Mouse (Mus musculus) neural tube, embryonic 13.5 days (tissue): ENCODE data around the gene Spats2. TPM values are rescaled to one million over a fixed set of nuclear protein-coding genes. Genes with fewer than 3 reads are reported as not detected.

Source experiments
- ATAC-seq: fragments of 200-750 bp; cut with Nextera tagmentation; 2 replicates; pipeline ENCODE4 v1.8.0; 2017; ENCODE audit warnings: low read depth, mild to moderate bottlenecking, moderate TSS enrichment, moderate library complexity
- H3K27ac ChIP-seq: fragments of 300-500 bp; sonication (generic); replicated peaks from 2 replicates; pipeline ENCODE4 v1.5.1; 2015; ENCODE audit warnings: moderate library complexity, mild to moderate bottlenecking, inconsistent platforms
- H3K27me3 ChIP-seq: fragments of 300-500 bp; sonication (generic); 2 replicates; pipeline ENCODE4 v1.6.1; 2015; ENCODE audit warnings: mild to moderate bottlenecking, inconsistent platforms
- H3K36me3 ChIP-seq: fragments of 300-500 bp; sonication (generic); 2 replicates; pipeline ENCODE4 v1.6.1; 2015; ENCODE audit warnings: mild to moderate bottlenecking, inconsistent platforms
- H3K4me1 ChIP-seq: fragments of 300-500 bp; sonication (generic); replicated peaks from 2 replicates; pipeline ENCODE4 v1.6.1; 2015; ENCODE audit warnings: inconsistent platforms
- H3K4me2 ChIP-seq: fragments of 300-500 bp; sonication (generic); 2 replicates; pipeline ENCODE4 v1.6.1; 2015; ENCODE audit warnings: inconsistent platforms, mild to moderate bottlenecking, moderate library complexity
- H3K4me3 ChIP-seq: fragments of 300-500 bp; sonication (generic); 2 replicates; pipeline ENCODE4 v1.5.1; 2015; ENCODE audit warnings: mild to moderate bottlenecking, inconsistent platforms
- H3K9ac ChIP-seq: fragments of 300-500 bp; sonication (generic); 2 replicates; pipeline ENCODE4 v1.6.1; 2015; ENCODE audit warnings: moderate library complexity, mild to moderate bottlenecking, inconsistent platforms
- H3K9me3 ChIP-seq: fragments of 300-500 bp; sonication (generic); 2 replicates; pipeline ENCODE4 v1.6.1; 2016; ENCODE audit warnings: inconsistent platforms
- WGBS: fragments of 180-500 bp; shearing (Covaris S2); methylation state at CpG from one replicate; pipeline ENCODE4 v1.1.7; 2015; 5-methylcytosine and 5-hydroxymethylcytosine counted together
- polyA plus RNA-seq: library from polyadenylated mRNA; unstranded; fragments of >200 nt; fragmentation: Nextera tagmentation; extraction: Ambion mirVana; gene quantifications from 2 replicates; pipeline ENCODE4 v1.2.1, GENCODE M21; 2015

Spats2 gene
- polyA plus RNA-seq, 1 experiment from 2014 or later = 44.4 TPM

DNA sequence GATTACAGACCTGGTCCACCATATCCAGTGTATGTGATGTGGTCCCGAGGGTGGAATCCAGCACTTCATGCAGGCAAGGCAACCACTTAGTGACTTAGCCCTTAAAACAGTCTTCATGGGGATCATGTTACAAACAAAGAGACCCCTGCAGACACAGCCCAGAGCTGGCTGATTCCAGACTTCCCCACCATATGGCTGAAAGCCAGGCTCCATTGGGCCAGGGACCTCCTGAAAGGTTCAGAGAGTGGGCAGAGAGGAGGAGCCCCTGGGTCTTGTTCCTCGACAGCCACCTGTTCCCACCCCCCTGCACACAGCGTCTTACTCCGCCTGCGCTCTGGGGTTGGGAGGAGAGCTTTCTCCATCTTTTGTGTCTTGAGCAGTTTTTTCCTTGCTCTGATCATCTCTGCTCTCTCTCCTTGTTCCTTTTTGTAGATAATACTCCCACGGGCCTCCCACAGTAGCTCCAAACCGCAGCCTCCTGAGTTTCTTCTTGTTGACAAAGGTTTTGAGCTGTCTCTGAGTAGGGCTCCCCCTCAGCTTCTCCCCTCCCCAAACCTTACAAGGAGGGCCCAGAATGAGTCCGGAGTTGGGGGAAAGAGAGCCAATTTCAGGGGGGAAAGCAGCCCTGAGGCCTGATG is 95.7 kb downstream of the Spats2 start:
- ATAC-seq = no peak
- no peaks in the 10 kb centered on the region for H3K36me3 ChIP-seq
- no peaks in the 10 kb centered on the region for H3K9me3 ChIP-seq
- WGBS = 7% methylated on average over 8 of the region's 8 CpGs
- no peak overlapping the region for H3K27ac ChIP-seq
- peaks cover 74% of the 10 kb centered on the region for H3K27me3 ChIP-seq
- no peak overlapping the region for H3K9ac ChIP-seq
- no peak overlapping the region for H3K4me2 ChIP-seq
- no peak overlapping the region for H3K4me3 ChIP-seq
- H3K4me1 ChIP-seq = peaks cover 36% of the 10 kb centered on the region

GRCm38 (mm10) chr15:99222794-99223584 is 97.3 kb downstream of the Spats2 start:
- WGBS = 5% methylated on average over 18 of the region's 18 CpGs
- no peak for ATAC-seq
- H3K27me3 ChIP-seq = peaks cover 89% of the 10 kb centered on the region
- H3K4me3 ChIP-seq = peak overlapping the region; percentile 40
- H3K9me3 ChIP-seq = no peaks in the 10 kb centered on the region
- H3K4me1 ChIP-seq = peaks cover 36% of the 10 kb centered on the region
- H3K27ac ChIP-seq = no peak overlapping the region
- peak overlapping the region; percentile 45 for H3K9ac ChIP-seq
- no peaks in the 10 kb centered on the region for H3K36me3 ChIP-seq
- H3K4me2 ChIP-seq = peak overlapping the region; percentile 56

DNA sequence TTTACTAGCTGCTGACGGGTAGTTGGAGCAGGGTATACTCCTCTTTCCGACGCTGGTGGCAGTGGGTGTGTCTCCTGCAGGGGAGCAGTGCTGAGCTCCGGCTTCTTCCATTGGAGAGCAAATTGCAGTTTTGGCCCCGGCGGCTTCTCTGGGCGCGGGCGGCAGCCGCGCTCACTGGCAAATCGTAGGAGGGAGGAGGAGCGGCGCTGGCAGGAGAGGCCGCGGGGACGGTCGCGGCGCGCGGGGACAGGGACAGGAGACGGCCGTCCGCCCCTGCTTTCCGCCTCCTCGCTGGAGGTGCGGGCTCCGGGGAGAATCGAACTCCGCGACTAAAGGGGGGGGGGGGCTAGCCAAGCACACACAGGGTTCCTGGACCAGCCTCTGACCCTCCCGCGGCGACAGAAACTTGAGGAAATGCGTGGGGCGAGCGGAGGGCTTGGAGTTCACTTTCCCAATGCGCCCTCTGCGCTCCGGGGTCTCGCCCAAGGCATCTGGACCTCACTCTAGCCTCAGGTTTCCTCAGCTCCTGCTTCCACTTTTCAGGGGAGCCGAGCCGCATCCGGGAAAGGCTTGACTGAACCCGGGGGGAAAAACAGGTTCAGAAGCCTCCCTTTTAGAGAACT is 98.0 kb downstream of the Spats2 start:
- Histone ChIP-seq H3K27me3 (peaks cover 96% of the 10 kb centered on the region), H3K9ac (peak overlapping the region; percentile 45), H3K9me3 (no peaks in the 10 kb centered on the region), H3K36me3 (no peaks in the 10 kb centered on the region), H3K4me2 (peak overlapping the region; percentile 56), H3K4me3 (peak overlapping the region; percentile 40), H3K27ac (no peak overlapping the region), H3K4me1 (peaks cover 36% of the 10 kb centered on the region)
- ATAC-seq = no peak
- WGBS = under 1% methylated on average over 40 of the region's 46 CpGs

DNA sequence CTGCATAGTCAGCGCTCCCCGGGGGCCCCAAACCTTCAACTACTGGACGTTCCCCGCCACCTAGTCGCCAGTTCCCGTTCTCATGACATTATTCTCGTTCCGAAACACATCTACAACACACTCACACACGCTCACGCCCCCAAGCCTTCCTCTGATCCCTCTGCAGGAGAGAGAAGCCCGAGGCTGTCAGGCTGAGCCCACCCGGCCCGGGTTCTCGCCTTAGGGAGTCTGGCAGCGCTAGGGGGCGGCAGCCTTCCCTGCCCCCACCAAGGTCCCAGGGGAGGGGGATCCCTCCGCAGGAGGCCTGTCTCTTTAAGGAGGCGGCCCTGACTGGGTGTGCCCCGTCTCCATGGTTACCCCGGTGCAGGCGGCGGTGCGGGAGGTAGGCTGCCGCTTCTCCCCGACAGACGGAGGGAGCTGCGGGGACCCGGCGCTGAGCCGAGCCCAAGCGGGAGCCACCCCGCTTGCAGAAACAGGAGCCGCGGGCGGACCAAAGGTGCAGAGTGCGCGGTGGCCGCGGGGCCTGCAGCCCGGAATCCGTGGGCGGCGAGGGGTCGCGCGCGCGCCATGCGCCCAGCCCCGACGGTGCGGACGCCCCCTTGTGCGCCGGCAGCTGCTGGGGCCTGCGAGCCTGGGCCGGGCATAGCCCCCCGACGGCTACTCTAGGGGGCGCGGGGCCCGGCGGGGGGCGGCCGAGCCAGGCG is 98.6 kb downstream of the Spats2 start, which contains the start of gene Kcnh3:
Gene Kcnh3, plus strand, starts transcription at position 654 of the 704 bp plus-strand sequence.
- Histone ChIP-seq H3K4me2 (peak within 1 kb of the TSS; percentile 56), H3K9me3 (no peaks in the 10 kb centered on the region), H3K4me1 (peaks cover 36% of the 10 kb centered on the region), H3K27me3 (peaks cover 100% of the 10 kb centered on the region), H3K36me3 (no peaks in the 10 kb centered on the region), H3K9ac (peak within 1 kb of the TSS; percentile 45), H3K27ac (no peak within 1 kb of the TSS), H3K4me3 (peak within 1 kb of the TSS; percentile 40)
- WGBS = under 1% methylated on average over 64 of the region's 66 CpGs
- ATAC-seq = 0 out of 2 replicates have a peak, but pooled peaks have one; percentile 40

DNA sequence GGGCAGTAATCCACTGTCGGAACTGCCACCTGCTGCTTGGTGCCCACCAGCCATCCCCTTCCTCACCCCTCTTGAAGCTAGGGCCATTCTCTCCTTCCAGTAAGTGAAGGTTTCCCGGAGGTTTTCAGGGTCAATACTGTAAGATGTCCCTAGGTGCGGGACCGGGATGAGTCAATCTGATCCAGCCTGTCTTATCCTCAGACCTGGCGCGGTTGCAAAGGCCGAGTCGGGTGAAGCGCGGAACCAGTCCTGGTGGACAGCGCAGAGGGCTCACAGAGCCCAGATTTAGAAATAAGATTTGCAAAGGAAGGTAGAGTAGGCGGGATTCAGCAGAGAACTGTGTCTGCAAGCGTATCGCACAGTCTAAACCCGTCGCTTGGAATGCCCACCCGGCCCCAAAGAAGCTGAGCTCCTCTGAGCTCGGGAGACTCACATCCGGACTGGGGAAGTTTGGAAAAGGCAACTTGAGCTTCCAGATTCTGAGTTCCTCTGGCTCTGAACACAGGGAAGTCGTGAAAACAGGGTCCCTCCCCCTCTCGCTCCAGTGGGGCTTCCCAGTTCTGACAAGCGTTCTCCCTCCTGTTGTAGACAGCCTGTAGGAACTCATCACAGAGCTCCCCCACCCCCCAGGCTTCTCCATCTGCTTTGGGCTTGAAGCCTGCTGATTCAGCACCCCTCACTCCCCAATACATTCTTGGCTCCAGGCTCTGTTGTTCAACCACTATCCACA is 99.5 kb downstream of the Spats2 start:
- ATAC-seq = 0 out of 2 replicates have a peak, but pooled peaks have one; percentile 13
- Histone ChIP-seq H3K9ac (0 out of 2 replicates have a peak overlapping the region, but pooled peaks have one; percentile 45), H3K4me2 (peak overlapping the region; percentile 56), H3K9me3 (no peaks in the 10 kb centered on the region), H3K36me3 (no peaks in the 10 kb centered on the region), H3K4me1 (peaks cover 36% of the 10 kb centered on the region), H3K27ac (no peak overlapping the region), H3K4me3 (peak overlapping the region; percentile 40), H3K27me3 (peaks cover 100% of the 10 kb centered on the region)
- 2% methylated on average over 22 of the region's 22 CpGs for WGBS

DNA sequence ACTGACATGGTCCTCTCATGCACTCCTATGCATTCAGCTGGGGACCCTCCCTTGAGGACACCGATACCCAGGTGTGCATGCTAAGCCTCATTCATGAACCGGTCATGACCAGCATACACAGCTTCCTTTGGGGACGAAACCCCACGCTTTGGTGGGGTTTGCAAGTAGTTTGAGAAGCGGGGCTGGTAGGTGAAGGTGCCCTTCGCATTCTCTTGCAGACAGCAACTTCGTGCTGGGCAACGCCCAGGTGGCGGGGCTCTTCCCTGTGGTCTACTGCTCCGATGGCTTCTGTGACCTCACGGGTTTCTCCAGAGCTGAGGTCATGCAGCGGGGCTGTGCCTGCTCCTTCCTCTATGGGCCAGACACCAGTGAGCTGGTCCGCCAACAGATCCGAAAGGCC is 100.4 kb downstream of the Spats2 start:
- ATAC-seq = no peak
- Histone ChIP-seq H3K4me3 (0 out of 2 replicates have a peak overlapping the region, but pooled peaks have one; percentile 10), H3K27me3 (peaks cover 97% of the 10 kb centered on the region), H3K36me3 (no peaks in the 10 kb centered on the region), H3K4me1 (peaks cover 36% of the 10 kb centered on the region), H3K27ac (no peak overlapping the region), H3K4me2 (peak overlapping the region; percentile 56), H3K9ac (no peak overlapping the region), H3K9me3 (no peaks in the 10 kb centered on the region)
- WGBS = 17% methylated on average over 14 of the region's 14 CpGs

DNA sequence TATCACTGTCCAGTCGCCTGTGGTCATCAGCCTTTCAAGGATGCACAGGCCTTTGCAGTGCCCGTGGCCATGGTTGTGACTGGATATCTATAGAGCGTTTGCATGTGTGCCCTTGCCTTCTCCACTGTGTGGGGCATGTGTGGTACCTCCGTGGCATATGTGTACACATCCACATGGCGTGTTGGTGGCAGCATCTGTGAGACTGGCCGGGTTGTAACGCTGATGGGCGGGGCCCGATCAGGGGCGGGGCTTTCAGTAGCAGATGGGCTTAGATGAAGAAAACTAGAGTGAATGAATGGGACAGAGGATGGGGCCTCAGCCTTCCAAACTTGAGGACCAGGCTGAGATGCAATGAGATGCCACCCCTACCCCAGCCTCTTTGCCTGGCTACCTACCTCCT is 106.3 kb downstream of the Spats2 start:
- no peak overlapping the region for H3K4me2 ChIP-seq
- peaks cover 66% of the 10 kb centered on the region for H3K27me3 ChIP-seq

DNA sequence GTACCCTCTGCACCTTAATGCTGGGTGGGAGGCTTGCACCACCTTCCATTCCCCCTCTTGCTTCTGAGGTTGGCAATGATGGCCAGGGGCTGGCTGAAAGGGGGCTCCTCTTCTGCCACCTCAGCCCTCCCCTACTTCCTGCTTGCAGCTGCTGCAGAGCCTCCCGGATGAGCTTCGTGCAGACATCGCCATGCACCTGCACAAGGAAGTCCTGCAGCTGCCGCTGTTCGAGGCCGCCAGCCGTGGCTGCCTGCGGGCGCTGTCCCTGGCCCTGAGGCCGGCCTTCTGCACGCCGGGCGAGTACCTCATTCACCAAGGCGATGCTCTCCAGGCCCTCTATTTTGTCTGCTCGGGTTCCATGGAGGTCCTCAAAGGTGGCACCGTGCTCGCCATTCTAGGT is 108.0 kb downstream of the Spats2 start:
- Histone ChIP-seq H3K27ac (no peak overlapping the region), H3K36me3 (no peaks in the 10 kb centered on the region), H3K9ac (0 out of 2 replicates have a peak overlapping the region, but pooled peaks have one; percentile 13), H3K4me2 (no peak overlapping the region), H3K4me1 (no peaks in the 10 kb centered on the region), H3K4me3 (no peak overlapping the region), H3K9me3 (no peaks in the 10 kb centered on the region), H3K27me3 (peaks cover 49% of the 10 kb centered on the region)
- 59% methylated on average over 17 of the region's 17 CpGs for whole genome bisulfite sequencing
- ATAC-seq = no peak

More for the DNA sequence above, 106.3 kb downstream of the Spats2 start:
- ATAC-seq = no peak
- 70% methylated on average over 10 of the region's 10 CpGs for WGBS
- Histone ChIP-seq H3K4me3 (no peak overlapping the region), H3K27ac (no peak overlapping the region), H3K9me3 (no peaks in the 10 kb centered on the region), H3K36me3 (no peaks in the 10 kb centered on the region), H3K4me1 (no peaks in the 10 kb centered on the region), H3K9ac (no peak overlapping the region)

DNA sequence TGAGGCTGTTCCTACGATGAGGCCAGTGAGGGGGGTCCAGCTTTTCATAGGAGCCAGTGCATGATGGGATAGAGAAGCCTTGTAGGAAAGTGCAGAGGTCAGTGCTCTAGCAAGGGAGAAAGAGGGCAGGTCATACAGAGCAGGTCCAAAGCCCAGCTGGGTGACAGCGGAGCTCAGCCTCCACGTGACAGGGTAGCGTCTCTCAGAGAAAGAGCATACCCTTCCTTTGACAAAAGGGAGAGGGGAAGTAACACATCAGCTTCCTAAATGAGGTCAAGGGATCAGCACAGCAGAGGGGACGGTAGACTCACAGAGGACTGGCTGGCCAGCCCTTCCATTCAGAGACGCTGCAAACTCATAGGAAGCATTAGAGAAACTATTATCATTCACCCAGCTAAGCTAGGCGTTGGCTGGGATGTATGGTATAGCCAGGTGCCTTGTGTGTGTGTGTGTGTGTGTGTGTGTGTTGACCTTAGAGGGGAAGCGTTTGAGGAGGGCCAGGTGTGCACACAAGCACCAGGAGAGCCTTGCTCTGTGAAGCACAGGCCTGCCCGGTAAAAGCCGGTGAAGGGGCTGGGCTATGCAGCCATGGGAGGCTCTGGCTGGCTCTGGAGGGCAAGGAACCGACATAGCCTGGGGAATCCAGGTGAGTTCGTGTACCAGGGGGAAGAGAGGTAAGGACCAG is 108.8 kb downstream of the Spats2 start:
- Histone ChIP-seq H3K4me2 (no peak overlapping the region), H3K4me1 (no peaks in the 10 kb centered on the region), H3K9me3 (no peaks in the 10 kb centered on the region), H3K27me3 (peaks cover 42% of the 10 kb centered on the region), H3K36me3 (no peaks in the 10 kb centered on the region), H3K9ac (no peak overlapping the region), H3K4me3 (no peak overlapping the region), H3K27ac (no peak overlapping the region)
- WGBS = 61% methylated on average over 12 of the region's 12 CpGs
- no peak for ATAC-seq

- Histone ChIP-seq H3K4me3 (no peak overlapping the region), H3K27me3 (peaks cover 13% of the 10 kb centered on the region), H3K9me3 (no peaks in the 10 kb centered on the region), H3K27ac (no peak overlapping the region), H3K36me3 (peaks cover 25% of the 10 kb centered on the region), H3K4me1 (no peaks in the 10 kb centered on the region), H3K4me2 (no peak overlapping the region), H3K9ac (no peak overlapping the region)
- ATAC-seq = no peak
- WGBS = 65% methylated on average over 11 of the region's 11 CpGs
Observed at GRCm38 (mm10) chr15:99238006-99238405, 112.3 kb downstream of the Spats2 start.

GRCm38 (mm10) chr15:99240129-99240528 is 114.4 kb downstream of the Spats2 start:
- Histone ChIP-seq H3K4me3 (no peak overlapping the region), H3K36me3 (peaks cover 47% of the 10 kb centered on the region), H3K9ac (no peak overlapping the region), H3K9me3 (no peaks in the 10 kb centered on the region), H3K4me1 (no peaks in the 10 kb centered on the region), H3K4me2 (no peak overlapping the region), H3K27ac (no peak overlapping the region), H3K27me3 (no peaks in the 10 kb centered on the region)
- no peak for ATAC-seq
- 72% methylated on average over 4 of the region's 4 CpGs for WGBS
